Mouse (Mus musculus) midbrain, embryonic 15.5 days (tissue): ENCODE data around the gene Grhpr. TPM values are rescaled to one million over a fixed set of nuclear protein-coding genes. Genes with fewer than 3 reads are reported as not detected.
"Not testable (repeated sequence)": the region's sequence is repeated elsewhere in the genome, so short reads cannot be mapped to it uniquely, and the experiment has no call there.

Experiments used
- ATAC-seq: fragments of 200-750 bp; cut with Nextera tagmentation; replicated peaks from 2 replicates; pipeline ENCODE4 v1.8.0; 2017; ENCODE audit warnings: moderate TSS enrichment
- H3K27ac ChIP-seq: fragments of 300-500 bp; sonication (generic); 2 replicates; pipeline ENCODE4 v1.5.1; 2015; ENCODE audit warnings: mild to moderate bottlenecking, inconsistent platforms
- H3K27me3 ChIP-seq: fragments of 300-500 bp; sonication (generic); replicated peaks from 2 replicates; pipeline ENCODE4 v1.6.1; 2015; ENCODE audit warnings: inconsistent platforms
- H3K36me3 ChIP-seq: fragments of 300-500 bp; sonication (generic); replicated peaks from 2 replicates; pipeline ENCODE4 v1.6.1; 2015; ENCODE audit warnings: inconsistent platforms
- H3K4me1 ChIP-seq: fragments of 300-500 bp; sonication (generic); 2 replicates; pipeline ENCODE4 v1.6.1; 2015; ENCODE audit warnings: inconsistent platforms
- H3K4me2 ChIP-seq: fragments of 300-500 bp; sonication (generic); 2 replicates; pipeline ENCODE4 v1.6.1; 2015; ENCODE audit warnings: inconsistent platforms, mild to moderate bottlenecking, moderate library complexity
- H3K4me3 ChIP-seq: fragments of 300-500 bp; sonication (generic); 2 replicates; pipeline ENCODE4 v1.5.1; 2015; ENCODE audit warnings: mild to moderate bottlenecking, inconsistent platforms
- H3K9ac ChIP-seq: fragments of 300-500 bp; sonication (generic); 2 replicates; pipeline ENCODE4 v1.6.1; 2015; ENCODE audit warnings: mild to moderate bottlenecking, inconsistent platforms
- H3K9me3 ChIP-seq: fragments of 300-500 bp; sonication (generic); 2 replicates; pipeline ENCODE4 v1.6.1; 2016; ENCODE audit warnings: inconsistent platforms
- WGBS: fragments of 180-500 bp; shearing (Covaris S2); methylation state at CpG from one replicate; pipeline ENCODE4 v1.1.7; 2015; ENCODE audit warnings: mixed read lengths; 5-methylcytosine and 5-hydroxymethylcytosine counted together
- polyA plus RNA-seq: library from polyadenylated mRNA; unstranded; fragments of >200 nt; fragmentation: Nextera tagmentation; extraction: Ambion mirVana; gene quantifications from 2 replicates; pipeline ENCODE4 v1.2.1, GENCODE M21; 2015

Gene Grhpr
- polyA plus RNA-seq, 1 experiment from 2014 or later: 21.9 TPM

DNA sequence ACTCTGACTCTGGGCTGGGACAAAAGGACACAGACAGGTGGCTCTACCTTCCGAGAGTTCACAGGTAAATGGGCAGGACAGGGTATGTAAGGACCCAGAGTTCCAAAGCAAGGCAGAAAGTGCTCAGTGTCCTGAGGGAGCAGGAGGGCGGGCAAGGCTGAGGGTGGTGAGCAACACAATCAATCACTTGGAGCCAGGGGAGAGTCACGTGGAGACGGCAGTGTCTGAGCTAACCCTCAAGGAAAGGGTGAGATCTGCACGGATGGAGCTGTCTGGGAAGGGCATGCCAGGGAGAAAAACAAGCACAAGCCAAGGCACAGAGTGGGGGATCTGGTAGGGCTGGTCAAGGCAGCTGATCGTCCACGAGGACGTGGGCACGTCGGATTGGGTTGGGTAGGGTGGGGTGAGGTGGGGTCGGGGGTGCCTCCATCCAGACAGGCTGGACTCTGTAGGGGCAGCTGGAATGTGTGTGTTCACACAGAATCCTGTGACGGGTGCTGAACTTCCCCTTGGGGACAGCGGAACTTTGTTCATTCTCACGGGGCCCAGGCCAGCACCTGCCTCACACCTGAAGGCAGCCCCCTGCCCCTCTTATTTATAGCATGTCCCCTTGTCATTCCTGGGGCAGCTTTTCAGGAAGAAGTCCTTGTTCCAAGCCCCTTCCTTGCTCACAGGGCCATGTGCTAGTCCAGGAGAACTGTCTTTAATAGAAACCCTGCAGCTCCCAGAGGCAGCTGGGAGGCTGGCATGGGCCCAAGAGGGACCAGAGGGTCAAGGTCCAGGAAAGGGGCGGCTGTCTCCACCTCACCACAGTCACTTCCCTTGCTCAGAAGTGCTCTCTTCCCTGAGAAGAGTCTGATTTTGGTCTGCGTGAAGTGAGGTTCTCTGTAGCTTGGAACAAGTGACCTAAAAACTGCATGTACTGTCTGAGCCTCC lies 53.8 kb downstream of the Grhpr start:
- Histone ChIP-seq H3K9ac (no peak overlapping the region), H3K9me3 (no peaks in the 10 kb centered on the region), H3K36me3 (peaks cover 18% of the 10 kb centered on the region), H3K4me2 (no peak overlapping the region), H3K4me3 (no peak overlapping the region), H3K27me3 (no peaks in the 10 kb centered on the region), H3K27ac (no peak overlapping the region), H3K4me1 (no peaks in the 10 kb centered on the region)
- no peak for ATAC-seq
- WGBS: 82% methylated on average over 16 of the region's 16 CpGs

GRCm38 (mm10) chr4:45036048-45036447 lies 54.9 kb downstream of the Grhpr start:
- Histone ChIP-seq H3K4me1 (no peaks in the 10 kb centered on the region), H3K4me2 (no peak overlapping the region), H3K9me3 (no peaks in the 10 kb centered on the region), H3K27me3 (no peaks in the 10 kb centered on the region), H3K9ac (no peak overlapping the region), H3K4me3 (no peak overlapping the region), H3K27ac (no peak overlapping the region), H3K36me3 (peaks cover 27% of the 10 kb centered on the region)
- ATAC-seq: no peak
- 94% methylated on average over 10 of the region's 10 CpGs for WGBS

DNA sequence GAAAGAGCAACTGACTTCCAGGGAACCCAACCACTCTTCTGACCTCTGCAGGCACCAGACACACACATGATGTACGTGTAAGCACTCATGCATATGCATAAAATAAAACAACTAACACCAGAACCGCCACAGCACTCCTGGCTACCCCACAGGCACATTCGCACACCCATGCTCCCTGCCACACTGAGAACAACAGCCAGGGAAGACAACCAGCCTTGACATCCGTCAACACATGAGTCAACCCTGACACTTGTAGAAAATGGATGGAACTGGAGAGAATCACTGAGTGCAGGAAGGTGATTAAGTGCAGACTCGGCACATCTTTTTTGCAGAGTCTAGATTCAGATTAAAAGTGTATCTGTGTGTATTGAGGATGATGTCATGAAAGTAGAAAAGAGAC lies 55.4 kb downstream of the Grhpr start:
- WGBS: 81% methylated on average over 5 of the region's 5 CpGs

GRCm38 (mm10) chr4:45037455-45038410 lies 56.5 kb downstream of the Grhpr start:
- Histone ChIP-seq H3K27ac (no peak overlapping the region), H3K27me3 (no peaks in the 10 kb centered on the region), H3K4me2 (no peak overlapping the region), H3K36me3 (peaks cover 20% of the 10 kb centered on the region; the same call in 1 of the 2 replicates), H3K9ac (no peak overlapping the region), H3K9me3 (no peaks in the 10 kb centered on the region), H3K4me1 (no peaks in the 10 kb centered on the region), H3K4me3 (no peak overlapping the region)
- ATAC-seq: no peak
- 91% methylated on average over 13 of the region's 13 CpGs for WGBS

More for the DNA sequence above, 55.4 kb downstream of the Grhpr start:
- H3K9me3 ChIP-seq: no peaks in the 10 kb centered on the region
- no peaks in the 10 kb centered on the region for H3K27me3 ChIP-seq
- peaks cover 26% of the 10 kb centered on the region for H3K36me3 ChIP-seq
- no peaks in the 10 kb centered on the region for H3K4me1 ChIP-seq
- no peak overlapping the region for H3K4me3 ChIP-seq
- no peak overlapping the region for H3K27ac ChIP-seq
- H3K9ac ChIP-seq: no peak overlapping the region
- no peak for ATAC-seq
- no peak overlapping the region for H3K4me2 ChIP-seq

GRCm38 (mm10) chr4:45038879-45039278 lies 57.7 kb downstream of the Grhpr start:
- not testable (repeated sequence) for H3K4me2 ChIP-seq, H3K4me3 ChIP-seq, ATAC-seq, H3K4me1 ChIP-seq, H3K27me3 ChIP-seq, H3K9ac ChIP-seq, H3K27ac ChIP-seq, H3K9me3 ChIP-seq
- WGBS: 61% methylated on average over 8 of the region's 8 CpGs
- H3K36me3 ChIP-seq: peaks cover 27% of the 10 kb centered on the region; the same call in 1 of the 2 replicates

DNA sequence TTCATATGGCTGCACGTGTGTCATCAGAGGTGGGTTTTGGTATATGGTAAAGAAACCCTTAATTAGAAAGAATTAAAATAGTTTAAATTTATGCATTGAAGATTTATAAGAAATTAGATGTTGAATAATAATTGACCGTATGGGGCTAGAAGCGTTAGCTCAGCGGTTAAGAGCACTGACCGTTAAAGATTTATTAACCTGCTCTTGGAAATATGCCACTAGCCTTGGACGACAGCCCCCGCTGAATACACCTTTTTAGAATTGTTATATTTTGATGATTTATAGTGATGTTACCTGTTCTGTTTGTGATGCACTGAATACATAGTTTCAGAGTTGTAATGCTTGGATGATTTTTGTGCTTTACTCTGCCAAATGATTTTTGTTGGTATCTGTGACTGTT lies 58.4 kb downstream of the Grhpr start:
- peaks cover 28% of the 10 kb centered on the region; the same call in 1 of the 2 replicates for H3K36me3 ChIP-seq

More for the DNA sequence above, 58.4 kb downstream of the Grhpr start:
- not testable (repeated sequence) for H3K27ac ChIP-seq, H3K9me3 ChIP-seq, H3K4me3 ChIP-seq, ATAC-seq, H3K4me1 ChIP-seq, H3K27me3 ChIP-seq, H3K4me2 ChIP-seq, H3K9ac ChIP-seq
- WGBS: 93% methylated on average over 7 of the region's 7 CpGs

Other genes with a start within 250 kb of the Grhpr start
- 35.3 and 37.1 TPM in 2 replicates for gene Zcchc7, start 225.5 kb upstream of the Grhpr start, polyA plus RNA-seq
- gene Zbtb5, start 31.0 kb downstream of the Grhpr start, polyA plus RNA-seq: 50.0 and 53.7 TPM in 2 replicates
- gene Polr1e, start 37.2 kb downstream of the Grhpr start, polyA plus RNA-seq: 26.3 and 29.8 TPM in 2 replicates
- 20.2 and 21.9 TPM in 2 replicates for gene Fbxo10, start 103.2 kb downstream of the Grhpr start, polyA plus RNA-seq
- 138 and 149 TPM in 2 replicates for gene Tomm5, start 126.7 kb downstream of the Grhpr start, polyA plus RNA-seq
- 1.4 and 1.5 TPM in 2 replicates for gene Frmpd1, start 203.5 kb downstream of the Grhpr start, polyA plus RNA-seq